Mouse (Mus musculus) kidney, postnatal 25 days (tissue): ENCODE data around the gene Ppp1r1b.

Experiments
- DNase-seq, 2 experiments: peaks; one replicate each; pipeline ENCODE4 v3.0.0; 2021; ENCODE audit warnings: mixed read lengths in 2 of 2

The Ppp1r1b gene

GRCm38 (mm10) chr11:98328371-98329069, 19.7 kb upstream of the Ppp1r1b start:
- DNase-seq: no peak

GRCm38 (mm10) chr11:98329081-98329959, 18.9 kb upstream of the Ppp1r1b start, which contains the start of gene Neurod2:
TSS of gene Neurod2 (minus strand) at chr11:98329648.
- no peak for DNase-seq

GRCm38 (mm10) chr11:98329960-98330744, 18.1 kb upstream of the Ppp1r1b start:
- DNase-seq: no peak

- no peak for DNase-seq
Measured at GRCm38 (mm10) chr11:98330745-98331204, 17.4 kb upstream of the Ppp1r1b start.

GRCm38 (mm10) chr11:98331401-98331800, 16.8 kb upstream of the Ppp1r1b start:
- DNase-seq: no peak

- no peak for DNase-seq
Measured at GRCm38 (mm10) chr11:98332186-98332585, 16.0 kb upstream of the Ppp1r1b start.

GRCm38 (mm10) chr11:98332841-98333240, 15.4 kb upstream of the Ppp1r1b start:
- no peak for DNase-seq

GRCm38 (mm10) chr11:98333263-98333696, 14.9 kb upstream of the Ppp1r1b start:
- no peak for DNase-seq

GRCm38 (mm10) chr11:98333981-98334741, 14.0 kb upstream of the Ppp1r1b start:
- no peak for DNase-seq

- no peak for DNase-seq
Measured at GRCm38 (mm10) chr11:98335250-98335649, 13.0 kb upstream of the Ppp1r1b start.

- DNase-seq: peak in 1 of 2 experiments; percentile 53
Measured at GRCm38 (mm10) chr11:98336245-98337107, 11.7 kb upstream of the Ppp1r1b start.

- DNase-seq: peak; percentile 68 to 80
Measured at GRCm38 (mm10) chr11:98338507-98338961, 9.7 kb upstream of the Ppp1r1b start.

GRCm38 (mm10) chr11:98339071-98339501, 9.1 kb upstream of the Ppp1r1b start:
- peak; percentile 30 to 62 for DNase-seq

GRCm38 (mm10) chr11:98339679-98340287, 8.4 kb upstream of the Ppp1r1b start:
- DNase-seq: no peak

GRCm38 (mm10) chr11:98340597-98340996, 7.6 kb upstream of the Ppp1r1b start:
- DNase-seq: no peak

GRCm38 (mm10) chr11:98341174-98341573, 7.0 kb upstream of the Ppp1r1b start:
- no peak for DNase-seq

- DNase-seq: peak; percentile 89 to 97
Measured at GRCm38 (mm10) chr11:98342000-98342945, 5.9 kb upstream of the Ppp1r1b start.

GRCm38 (mm10) chr11:98345253-98345652, 3.0 kb upstream of the Ppp1r1b start:
- DNase-seq: peak; percentile 86 to 87

- peak in 1 of 2 experiments; percentile 62 for DNase-seq
Measured at GRCm38 (mm10) chr11:98346168-98346567, 2.0 kb upstream of the Ppp1r1b start.
